Mouse (Mus musculus): ENCODE data around the gene Gm11555. TPM values are rescaled to one million over a fixed set of nuclear protein-coding genes. Genes with fewer than 3 reads are reported as not detected.
"Not testable (repeated sequence)": the region's sequence is repeated elsewhere in the genome, so short reads cannot be mapped to it uniquely, and the experiment has no call there.

The Gm11555 gene
- polyA plus RNA-seq, 1 experiment from 2014 or later: not detected

DNA sequence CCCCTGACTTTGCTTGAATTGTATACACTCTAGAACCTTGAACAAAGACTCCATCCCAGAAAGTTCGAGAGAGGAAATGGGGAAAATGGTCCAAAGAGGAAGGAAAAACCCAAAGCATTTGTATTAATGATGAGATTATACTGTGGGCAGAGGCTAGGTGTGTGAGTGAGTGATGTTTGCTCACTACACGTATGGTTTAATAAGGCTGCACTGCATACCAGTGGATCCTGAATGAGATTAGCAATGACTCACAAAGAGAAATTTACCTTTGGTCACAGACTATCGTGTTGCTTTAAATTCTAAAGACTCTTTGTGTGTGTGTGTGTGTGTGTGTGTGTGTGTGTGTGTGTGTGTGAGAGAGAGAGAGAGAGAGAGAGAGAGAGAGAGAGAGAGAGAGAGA is 19.1 kb downstream of the Gm11555 start:
- no peaks in the 10 kb centered on the region for H3K36me3 ChIP-seq (ENCODE audit: insufficient read depth)
- no peak for ATAC-seq (ENCODE audit: insufficient read depth)
- WGBS: 44% methylated on average over 3 of the region's 3 CpGs
- no peak for TF ChIP-seq CTCF (IDR thresholded peaks at IDR 0.05; ENCODE audit: low read depth)
- no peak overlapping the region for H3K27ac ChIP-seq (ENCODE audit: low read depth)
- no peaks in the 10 kb centered on the region for H3K27me3 ChIP-seq (ENCODE audit: insufficient read depth, low read length)
- H3K4me3 ChIP-seq (ENCODE audit: low read depth, low read length): no peak overlapping the region
- H3K9me3 ChIP-seq (ENCODE audit: low read depth, low read length): no peaks in the 10 kb centered on the region
- H3K4me2 ChIP-seq: no peak overlapping the region
- DNase-seq: no peak
- no peak overlapping the region for H3K9ac ChIP-seq
- no peaks in the 10 kb centered on the region for H3K4me1 ChIP-seq (ENCODE audit: insufficient read depth)

GRCm38 (mm10) chr11:99628138-99628537 is 21.9 kb downstream of the Gm11555 start, which contains the start of gene Krtap4-1:
Gene Krtap4-1, minus strand, starts transcription at chr11:99628238.
- Histone ChIP-seq H3K9ac (no peak within 1 kb of the TSS), H3K4me1 (ENCODE audit: insufficient read depth) (no peaks in the 10 kb centered on the region), H3K4me3 (ENCODE audit: low read depth, low read length) (no peak within 1 kb of the TSS), H3K9me3 (ENCODE audit: low read depth, low read length) (no peaks in the 10 kb centered on the region), H3K4me2 (no peak within 1 kb of the TSS), H3K27me3 (ENCODE audit: insufficient read depth, low read length) (no peaks in the 10 kb centered on the region), H3K27ac (ENCODE audit: low read depth) (no peak within 1 kb of the TSS), H3K36me3 (ENCODE audit: insufficient read depth) (no peaks in the 10 kb centered on the region)
- no peak for DNase-seq
- no peak for TF ChIP-seq CTCF (IDR thresholded peaks at IDR 0.05; ENCODE audit: low read depth)
- no peak for ATAC-seq (ENCODE audit: insufficient read depth)
- 77% methylated on average over 4 of the region's 4 CpGs for WGBS

DNA sequence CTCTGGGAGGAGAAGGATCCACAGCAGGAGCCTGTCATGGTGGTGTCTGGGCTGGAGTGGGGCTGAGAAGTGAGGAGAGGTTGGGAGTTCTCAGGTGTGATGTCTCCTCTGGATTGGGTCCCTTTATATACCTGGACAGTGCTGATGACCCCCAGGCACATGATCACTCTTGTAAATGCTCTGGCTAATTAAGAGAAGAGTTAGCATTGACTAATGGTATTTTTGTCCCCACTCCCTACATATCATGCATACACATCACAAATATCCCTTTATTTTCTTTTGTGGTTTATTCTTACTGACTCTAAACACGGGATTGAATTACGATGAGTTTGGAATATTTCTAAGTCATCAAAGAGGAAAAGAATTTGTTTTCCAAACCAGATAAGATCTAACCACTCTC is 29.7 kb downstream of the Gm11555 start, which contains the start of gene Gm11562:
Gene Gm11562, minus strand, starts transcription at position 101 of the 400 bp plus-strand sequence.
- no peak for TF ChIP-seq CTCF (IDR thresholded peaks at IDR 0.05; ENCODE audit: low read depth)

GRCm38 (mm10) chr11:99614796-99615363 is 35.2 kb downstream of the Gm11555 start, which contains the start of gene Krtap2-4:
Gene Krtap2-4, minus strand, starts transcription at chr11:99614846.
- Histone ChIP-seq H3K36me3 (ENCODE audit: insufficient read depth) (no peaks in the 10 kb centered on the region), H3K4me3 (ENCODE audit: low read depth, low read length) (no peak within 1 kb of the TSS), H3K27me3 (ENCODE audit: insufficient read depth, low read length) (no peaks in the 10 kb centered on the region), H3K27ac (ENCODE audit: low read depth) (no peak within 1 kb of the TSS), H3K4me2 (no peak within 1 kb of the TSS), H3K9ac (no peak within 1 kb of the TSS), H3K9me3 (ENCODE audit: low read depth, low read length) (no peaks in the 10 kb centered on the region), H3K4me1 (ENCODE audit: insufficient read depth) (no peaks in the 10 kb centered on the region)
- ATAC-seq (ENCODE audit: insufficient read depth) (no peak), DNase-seq (no peak)
- no peak for TF ChIP-seq CTCF (IDR thresholded peaks at IDR 0.05; ENCODE audit: low read depth)
- 58% methylated on average over 3 of the region's 3 CpGs for WGBS

More for the DNA sequence above, 29.7 kb downstream of the Gm11555 start, which contains the start of gene Gm11562:
- H3K9ac ChIP-seq: no peak within 1 kb of the TSS
- no peaks in the 10 kb centered on the region for H3K9me3 ChIP-seq (ENCODE audit: low read depth, low read length)
- no peaks in the 10 kb centered on the region for H3K36me3 ChIP-seq (ENCODE audit: insufficient read depth)
- H3K4me2 ChIP-seq: no peak within 1 kb of the TSS
- 70% methylated on average over 2 of the region's 2 CpGs for WGBS
- no peaks in the 10 kb centered on the region for H3K4me1 ChIP-seq (ENCODE audit: insufficient read depth)
- DNase-seq (no peak), ATAC-seq (ENCODE audit: insufficient read depth) (no peak)
- H3K27me3 ChIP-seq (ENCODE audit: insufficient read depth, low read length): no peaks in the 10 kb centered on the region
- H3K4me3 ChIP-seq (ENCODE audit: low read depth, low read length): no peak within 1 kb of the TSS
- no peak within 1 kb of the TSS for H3K27ac ChIP-seq (ENCODE audit: low read depth)

DNA sequence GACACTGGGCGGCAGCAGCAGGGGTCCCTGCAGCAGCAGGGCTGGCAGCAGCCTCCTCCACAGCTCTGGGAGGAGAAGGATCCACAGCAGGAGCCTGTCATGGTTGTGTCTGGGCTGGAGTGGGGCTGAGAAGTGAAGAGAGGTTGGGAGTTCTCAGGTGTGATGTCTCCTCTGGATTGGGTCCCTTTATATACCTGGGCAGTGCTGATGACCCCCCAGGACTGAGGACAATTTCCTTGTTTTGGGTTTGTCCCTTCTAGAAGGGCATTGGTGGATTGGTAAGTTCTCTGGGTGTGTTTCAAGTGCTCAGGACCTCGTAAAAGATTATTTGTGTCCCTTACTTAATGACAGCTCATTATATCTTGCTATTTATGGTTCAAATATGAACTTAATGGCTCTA is 39.9 kb downstream of the Gm11555 start, which contains the start of gene Gm11937:
Gene Gm11937, minus strand, starts transcription at position 101 of the 400 bp plus-strand sequence.
- H3K9ac ChIP-seq; H3K36me3 ChIP-seq (ENCODE audit: insufficient read depth); H3K27me3 ChIP-seq (ENCODE audit: insufficient read depth, low read length); H3K4me3 ChIP-seq (ENCODE audit: low read depth, low read length); DNase-seq; H3K9me3 ChIP-seq (ENCODE audit: low read depth, low read length); H3K27ac ChIP-seq (ENCODE audit: low read depth); H3K4me1 ChIP-seq (ENCODE audit: insufficient read depth); H3K4me2 ChIP-seq; ATAC-seq (ENCODE audit: insufficient read depth): not testable (repeated sequence)
- WGBS: 54% methylated on average over 1 of the region's 2 CpGs

DNA sequence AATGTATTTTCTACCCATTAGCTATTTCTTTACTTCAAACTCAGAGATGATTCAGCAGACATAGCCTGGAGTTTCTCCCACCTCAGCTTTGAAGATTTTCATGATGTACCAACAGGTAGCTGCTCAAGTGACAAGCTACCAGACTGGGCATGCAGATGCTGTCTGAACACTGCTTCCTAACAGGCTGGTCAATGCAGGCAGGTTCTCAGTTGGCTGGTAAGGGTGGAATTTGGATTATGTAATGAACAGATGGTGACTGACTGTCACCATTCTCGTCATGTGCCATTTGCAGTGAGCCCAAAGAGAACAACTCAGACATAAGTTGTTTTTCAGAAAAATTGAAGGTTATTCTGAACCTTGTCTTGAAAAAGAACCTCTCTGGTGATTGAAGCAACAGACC is 40.9 kb downstream of the Gm11555 start:
- TF ChIP-seq CTCF (IDR thresholded peaks at IDR 0.05; ENCODE audit: low read depth): no peak
- no peak for DNase-seq
- H3K4me3 ChIP-seq (ENCODE audit: low read depth, low read length): no peak overlapping the region
- no peak overlapping the region for H3K9ac ChIP-seq
- no peaks in the 10 kb centered on the region for H3K4me1 ChIP-seq (ENCODE audit: insufficient read depth)
- no peaks in the 10 kb centered on the region for H3K36me3 ChIP-seq (ENCODE audit: insufficient read depth)
- H3K4me2 ChIP-seq: no peak overlapping the region
- WGBS: 75% methylated on average over 1 of the region's 1 CpGs
- H3K27me3 ChIP-seq (ENCODE audit: insufficient read depth, low read length): no peaks in the 10 kb centered on the region
- H3K9me3 ChIP-seq (ENCODE audit: low read depth, low read length): no peaks in the 10 kb centered on the region
- no peak overlapping the region for H3K27ac ChIP-seq (ENCODE audit: low read depth)
- no peak for ATAC-seq (ENCODE audit: insufficient read depth)

DNA sequence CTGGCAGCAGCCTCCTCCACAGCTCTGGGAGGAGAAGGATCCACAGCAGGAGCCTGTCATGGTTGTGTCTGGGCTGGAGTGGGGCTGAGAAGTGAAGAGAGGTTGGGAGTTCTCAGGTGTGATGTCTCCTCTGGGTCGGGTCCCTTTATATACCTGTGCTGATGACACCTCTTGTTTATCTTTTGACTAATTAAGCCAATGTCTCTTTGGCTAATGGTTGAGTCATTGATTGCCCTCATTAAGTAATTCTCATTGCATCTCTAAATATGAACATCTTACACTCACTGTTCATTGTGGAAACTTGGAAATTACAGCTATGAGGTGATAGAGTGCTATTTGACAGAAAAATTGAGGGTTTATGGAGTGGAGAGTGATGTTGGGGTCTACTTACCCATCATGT is 46.8 kb downstream of the Gm11555 start, which contains the start of gene Gm11938:
Gene Gm11938, minus strand, starts transcription at position 101 of the 400 bp plus-strand sequence.
- not testable (repeated sequence) for H3K36me3 ChIP-seq (ENCODE audit: insufficient read depth); H3K9ac ChIP-seq; H3K4me1 ChIP-seq (ENCODE audit: insufficient read depth); H3K27me3 ChIP-seq (ENCODE audit: insufficient read depth, low read length); H3K4me2 ChIP-seq; ATAC-seq (ENCODE audit: insufficient read depth); DNase-seq; H3K4me3 ChIP-seq (ENCODE audit: low read depth, low read length); H3K9me3 ChIP-seq (ENCODE audit: low read depth, low read length); H3K27ac ChIP-seq (ENCODE audit: low read depth)
- WGBS: 53% methylated on average over 1 of the region's 1 CpGs

Other genes starting within 250 kb of the Gm11555 start
- gene Krt12, start 228.0 kb downstream of the Gm11555 start, polyA plus RNA-seq (2014; fragmentation: Nextera tagmentation; extraction: Ambion mirVana): not detected in 2 replicates
- 0.28 and 0.42 TPM in 2 replicates for gene Krt20, start 212.1 kb downstream of the Gm11555 start, polyA plus RNA-seq (2014; fragmentation: Nextera tagmentation; extraction: Ambion mirVana)
- gene Krt23, start 157.1 kb downstream of the Gm11555 start, polyA plus RNA-seq (2014; fragmentation: Nextera tagmentation; extraction: Ambion mirVana): 4.0 and 4.4 TPM in 2 replicates
- not detected in 2 replicates for gene Krt39, start 128.9 kb downstream of the Gm11555 start, polyA plus RNA-seq (2014; fragmentation: Nextera tagmentation; extraction: Ambion mirVana)
- 0.17 TPM in 1 of 2 replicates, not detected in the other for gene Krt40, start 107.1 kb downstream of the Gm11555 start, polyA plus RNA-seq (2014; fragmentation: Nextera tagmentation; extraction: Ambion mirVana)
- gene Krtap3-3, start 99.4 kb downstream of the Gm11555 start, polyA plus RNA-seq (2014; fragmentation: Nextera tagmentation; extraction: Ambion mirVana): not detected in 2 replicates
- gene Krtap3-2, start 93.4 kb downstream of the Gm11555 start, polyA plus RNA-seq (2014; fragmentation: Nextera tagmentation; extraction: Ambion mirVana): not detected in 2 replicates
- gene Gm11939, start 90.8 kb downstream of the Gm11555 start, polyA plus RNA-seq (2014; fragmentation: Nextera tagmentation; extraction: Ambion mirVana): not detected in 2 replicates
- gene Krtap3-1, start 83.6 kb downstream of the Gm11555 start, polyA plus RNA-seq (2014; fragmentation: Nextera tagmentation; extraction: Ambion mirVana): not detected in 2 replicates
- not detected in 2 replicates for gene Krtap1-5, start 69.2 kb downstream of the Gm11555 start, polyA plus RNA-seq (2014; fragmentation: Nextera tagmentation; extraction: Ambion mirVana)
- not detected in 2 replicates for gene Krtap1-4, start 66.6 kb downstream of the Gm11555 start, polyA plus RNA-seq (2014; fragmentation: Nextera tagmentation; extraction: Ambion mirVana)
- gene Krtap1-3, start 58.9 kb downstream of the Gm11555 start, polyA plus RNA-seq (2014; fragmentation: Nextera tagmentation; extraction: Ambion mirVana): not detected in 2 replicates
- gene Krtap9-3, start 52.1 kb downstream of the Gm11555 start, polyA plus RNA-seq (2014; fragmentation: Nextera tagmentation; extraction: Ambion mirVana): not detected in 2 replicates
- not detected in 2 replicates for gene Gm11938, start 46.9 kb downstream of the Gm11555 start, polyA plus RNA-seq (2014; fragmentation: Nextera tagmentation; extraction: Ambion mirVana)
- not detected in 2 replicates for gene Gm11937, start 40.0 kb downstream of the Gm11555 start, polyA plus RNA-seq (2014; fragmentation: Nextera tagmentation; extraction: Ambion mirVana)
- not detected in 2 replicates for gene Krtap2-4, start 35.4 kb downstream of the Gm11555 start, polyA plus RNA-seq (2014; fragmentation: Nextera tagmentation; extraction: Ambion mirVana)
- gene Gm11562, start 29.8 kb downstream of the Gm11555 start, polyA plus RNA-seq (2014; fragmentation: Nextera tagmentation; extraction: Ambion mirVana): not detected in 2 replicates
- gene Krtap4-1, start 22.0 kb downstream of the Gm11555 start, polyA plus RNA-seq (2014; fragmentation: Nextera tagmentation; extraction: Ambion mirVana): not detected in 2 replicates
- gene Krtap4-2, start 15.2 kb downstream of the Gm11555 start, polyA plus RNA-seq (2014; fragmentation: Nextera tagmentation; extraction: Ambion mirVana): not detected in 2 replicates
- not detected in 2 replicates for gene Krtap4-7, start 6.1 kb downstream of the Gm11555 start, polyA plus RNA-seq (2014; fragmentation: Nextera tagmentation; extraction: Ambion mirVana)
- not detected in 2 replicates for gene Gm11563, start 8.7 kb upstream of the Gm11555 start, polyA plus RNA-seq (2014; fragmentation: Nextera tagmentation; extraction: Ambion mirVana)
- not detected in 2 replicates for gene Krtap4-6, start 15.7 kb upstream of the Gm11555 start, polyA plus RNA-seq (2014; fragmentation: Nextera tagmentation; extraction: Ambion mirVana)
- gene Gm14190, start 40.5 kb upstream of the Gm11555 start, polyA plus RNA-seq (2014; fragmentation: Nextera tagmentation; extraction: Ambion mirVana): not detected in 2 replicates
- not detected in 2 replicates for gene Gm14180, start 84.1 kb upstream of the Gm11555 start, polyA plus RNA-seq (2014; fragmentation: Nextera tagmentation; extraction: Ambion mirVana)
- not detected in 2 replicates for gene Gm11595, start 122.7 kb upstream of the Gm11555 start, polyA plus RNA-seq (2014; fragmentation: Nextera tagmentation; extraction: Ambion mirVana)
- not detected in 2 replicates for gene Krtap4-8, start 130.5 kb upstream of the Gm11555 start, polyA plus RNA-seq (2014; fragmentation: Nextera tagmentation; extraction: Ambion mirVana)
- gene Krtap4-9, start 135.0 kb upstream of the Gm11555 start, polyA plus RNA-seq (2014; fragmentation: Nextera tagmentation; extraction: Ambion mirVana): not detected in 2 replicates
- gene Gm11596, start 143.2 kb upstream of the Gm11555 start, polyA plus RNA-seq (2014; fragmentation: Nextera tagmentation; extraction: Ambion mirVana): not detected in 2 replicates
- gene Gm11569, start 148.7 kb upstream of the Gm11555 start, polyA plus RNA-seq (2014; fragmentation: Nextera tagmentation; extraction: Ambion mirVana): not detected in 2 replicates
- gene Gm11554, start 154.2 kb upstream of the Gm11555 start, polyA plus RNA-seq (2014; fragmentation: Nextera tagmentation; extraction: Ambion mirVana): not detected in 2 replicates
- not detected in 2 replicates for gene Krtap4-13, start 159.7 kb upstream of the Gm11555 start, polyA plus RNA-seq (2014; fragmentation: Nextera tagmentation; extraction: Ambion mirVana)
- not detected in 2 replicates for gene Gm11564, start 165.4 kb upstream of the Gm11555 start, polyA plus RNA-seq (2014; fragmentation: Nextera tagmentation; extraction: Ambion mirVana)
- gene 2300003K06Rik, start 187.8 kb upstream of the Gm11555 start, polyA plus RNA-seq (2014; fragmentation: Nextera tagmentation; extraction: Ambion mirVana): not detected in 2 replicates
- gene Krtap4-16, start 201.4 kb upstream of the Gm11555 start, polyA plus RNA-seq (2014; fragmentation: Nextera tagmentation; extraction: Ambion mirVana): not detected in 2 replicates
- gene Gm11568, start 207.7 kb upstream of the Gm11555 start, polyA plus RNA-seq (2014; fragmentation: Nextera tagmentation; extraction: Ambion mirVana): not detected in 2 replicates
- gene Gm11559, start 214.2 kb upstream of the Gm11555 start, polyA plus RNA-seq (2014; fragmentation: Nextera tagmentation; extraction: Ambion mirVana): not detected in 2 replicates
- gene Krtap9-1, start 223.2 kb upstream of the Gm11555 start, polyA plus RNA-seq (2014; fragmentation: Nextera tagmentation; extraction: Ambion mirVana): not detected in 2 replicates
- gene Gm11567, start 229.0 kb upstream of the Gm11555 start, polyA plus RNA-seq (2014; fragmentation: Nextera tagmentation; extraction: Ambion mirVana): not detected in 2 replicates